ENCODE assay signal across 24 mouse cellular contexts in the genomic region with DNA sequence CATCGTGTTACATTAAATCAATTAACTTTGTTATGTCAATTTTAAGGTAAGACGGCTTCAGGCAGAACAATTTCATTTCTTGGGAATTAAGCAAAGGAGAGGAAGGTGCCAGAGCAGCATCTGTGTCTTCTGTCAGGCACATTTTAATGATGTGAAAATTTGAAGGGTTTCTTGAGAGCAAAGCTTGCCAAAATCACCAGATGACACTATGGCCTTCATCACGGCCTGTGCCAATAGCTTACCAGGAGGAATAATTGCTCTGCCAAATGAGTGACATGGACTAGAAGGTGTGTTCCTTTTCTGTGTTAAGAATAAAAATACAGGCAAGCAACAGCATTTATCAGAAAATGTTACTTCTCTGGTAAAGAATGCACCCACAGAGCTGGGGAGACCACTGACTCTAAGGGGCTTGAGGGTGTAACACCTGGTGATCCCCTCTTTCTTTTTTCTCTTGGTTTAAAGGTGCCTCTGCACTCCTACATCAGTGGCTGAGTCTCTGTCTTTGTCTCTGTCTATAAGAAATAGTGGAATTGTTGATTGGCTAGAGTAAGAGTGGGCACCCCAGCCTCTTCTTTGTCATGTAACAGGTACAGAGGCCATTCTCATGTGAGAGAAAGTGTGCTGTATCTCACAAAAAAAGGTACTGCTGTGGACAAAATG.
A peak's percentile ranks its signal among the peaks of the same experiment; 100 is the strongest.
DNase-seq lines count a peak whose midpoint lies in the region; ATAC-seq and TF ChIP-seq lines count a peak whose summit lies in the region.
"Had no signal": no experiment of that assay in that cellular context is flagged by ENCODE, and none has a peak within 500 bp of the region (broad histone marks: within the 10 kb centered on the region; RNA-seq: fewer than 3 reads in every experiment).

No protein-coding gene starts in this region.

- H3K9ac ChIP-seq in forebrain, embryonic 14.5 days (ENCODE audit: low read length): no peak overlapping the region
- no peak overlapping the region for H3K9ac ChIP-seq in midbrain, embryonic 14.5 days (replicated peaks; ENCODE audit: low read length)
- no peak overlapping the region for H3K9ac ChIP-seq in midbrain, embryonic 13.5 days (replicated peaks)
- H3K9ac ChIP-seq in forebrain, postnatal 0 days: no peak overlapping the region
- H3K9ac ChIP-seq: embryonic facial prominence, embryonic 13.5 days; liver, postnatal 0 days; midbrain, embryonic 15.5 days; neural tube, embryonic 15.5 days had no signal

- TF ChIP-seq CTCF in forebrain, postnatal 0 days (IDR thresholded peaks at IDR 0.05; ENCODE audit: low read depth): no peak

- no peak overlapping the region for H3K4me2 ChIP-seq in forebrain, embryonic 14.5 days (ENCODE audit: low read length)
- H3K4me2 ChIP-seq in midbrain, embryonic 14.5 days (ENCODE audit: low read length): no peak overlapping the region
- no peak overlapping the region for H3K4me2 ChIP-seq in midbrain, embryonic 13.5 days (replicated peaks)
- no peak overlapping the region for H3K4me2 ChIP-seq in forebrain, postnatal 0 days (ENCODE audit: low read depth)
- H3K4me2 ChIP-seq: embryonic facial prominence, embryonic 13.5 days; midbrain, embryonic 15.5 days; neural tube, embryonic 15.5 days had no signal

- no peaks in the 10 kb centered on the region for H3K9me3 ChIP-seq in forebrain, embryonic 14.5 days (replicated peaks; ENCODE audit: control insufficient read depth, low read length)
- no peaks in the 10 kb centered on the region for H3K9me3 ChIP-seq in forebrain, embryonic 10.5 days
- H3K9me3 ChIP-seq in midbrain, embryonic 14.5 days (ENCODE audit: control insufficient read depth, low read length): no peaks in the 10 kb centered on the region
- H3K9me3 ChIP-seq in midbrain, embryonic 13.5 days: no peaks in the 10 kb centered on the region
- no peaks in the 10 kb centered on the region for H3K9me3 ChIP-seq in forebrain, postnatal 0 days (ENCODE audit: low read length)
- H3K9me3 ChIP-seq: embryonic facial prominence, embryonic 13.5 days; heart, embryonic 10.5 days; limb, embryonic 10.5 days; midbrain, embryonic 15.5 days; neural tube, embryonic 15.5 days had no signal

- H3K4me1 ChIP-seq in forebrain, embryonic 14.5 days (ENCODE audit: control insufficient read depth, insufficient read depth, low read length): no peaks in the 10 kb centered on the region
- H3K4me1 ChIP-seq in forebrain, embryonic 10.5 days: no peaks in the 10 kb centered on the region
- no peaks in the 10 kb centered on the region for H3K4me1 ChIP-seq in midbrain, embryonic 14.5 days (ENCODE audit: control insufficient read depth, insufficient read depth, low read length)
- no peaks in the 10 kb centered on the region for H3K4me1 ChIP-seq in midbrain, embryonic 13.5 days (replicated peaks)
- H3K4me1 ChIP-seq in forebrain, postnatal 0 days (ENCODE audit: insufficient read depth): no peaks in the 10 kb centered on the region
- H3K4me1 ChIP-seq: embryonic facial prominence, embryonic 13.5 days; heart, embryonic 10.5 days; limb, embryonic 10.5 days; midbrain, embryonic 15.5 days; neural tube, embryonic 15.5 days had no signal

- WGBS in forebrain, embryonic 14.5 days: 60% methylated on average over 3 of the region's 3 CpGs
- WGBS in forebrain, embryonic 10.5 days: 92% methylated on average over 3 of the region's 3 CpGs
- 79% methylated on average over 3 of the region's 3 CpGs for WGBS in midbrain, embryonic 14.5 days
- WGBS in midbrain, embryonic 13.5 days: 86% methylated on average over 3 of the region's 3 CpGs
- WGBS in forebrain, postnatal 0 days: 51% methylated on average over 3 of the region's 3 CpGs

- H3K27ac ChIP-seq in forebrain, embryonic 14.5 days (ENCODE audit: low read depth, low read length): no peak overlapping the region
- H3K27ac ChIP-seq in forebrain, embryonic 10.5 days: no peak overlapping the region
- H3K27ac ChIP-seq in midbrain, embryonic 14.5 days (replicated peaks; ENCODE audit: low read depth, low read length): no peak overlapping the region
- H3K27ac ChIP-seq in midbrain, embryonic 13.5 days: no peak overlapping the region
- H3K27ac ChIP-seq in forebrain, postnatal 0 days (ENCODE audit: low read depth, low read length): no peak overlapping the region
- H3K27ac ChIP-seq: embryonic facial prominence, embryonic 13.5 days; heart, embryonic 10.5 days; limb, embryonic 10.5 days; midbrain, embryonic 15.5 days; neural tube, embryonic 15.5 days had no signal

- H3K36me3 ChIP-seq in forebrain, embryonic 14.5 days (ENCODE audit: control insufficient read depth, insufficient read depth, low read length): no peaks in the 10 kb centered on the region
- no peaks in the 10 kb centered on the region for H3K36me3 ChIP-seq in forebrain, embryonic 10.5 days (replicated peaks)
- no peaks in the 10 kb centered on the region for H3K36me3 ChIP-seq in midbrain, embryonic 14.5 days (ENCODE audit: control insufficient read depth, insufficient read depth, low read length)
- no peaks in the 10 kb centered on the region for H3K36me3 ChIP-seq in midbrain, embryonic 13.5 days
- H3K36me3 ChIP-seq in forebrain, postnatal 0 days (ENCODE audit: insufficient read depth): no peaks in the 10 kb centered on the region
- H3K36me3 ChIP-seq: embryonic facial prominence, embryonic 13.5 days; heart, embryonic 10.5 days; limb, embryonic 10.5 days; midbrain, embryonic 15.5 days; neural tube, embryonic 15.5 days had no signal

- H3K27me3 ChIP-seq in forebrain, embryonic 14.5 days (replicated peaks; ENCODE audit: control insufficient read depth, insufficient read depth, low read length): no peaks in the 10 kb centered on the region
- H3K27me3 ChIP-seq in forebrain, embryonic 10.5 days (ENCODE audit: poor library complexity, severe bottlenecking): no peaks in the 10 kb centered on the region
- H3K27me3 ChIP-seq in midbrain, embryonic 14.5 days (ENCODE audit: control insufficient read depth, insufficient read depth, low read length): no peaks in the 10 kb centered on the region
- no peaks in the 10 kb centered on the region for H3K27me3 ChIP-seq in midbrain, embryonic 13.5 days
- H3K27me3 ChIP-seq in forebrain, postnatal 0 days (ENCODE audit: insufficient read depth, low read length): no peaks in the 10 kb centered on the region
- H3K27me3 ChIP-seq: embryonic facial prominence, embryonic 13.5 days; midbrain, embryonic 15.5 days; neural tube, embryonic 15.5 days had no signal

- ATAC-seq in forebrain, embryonic 14.5 days: peak; percentile 84
- no peak; the same call in 1 of the 2 replicates for ATAC-seq in midbrain, embryonic 14.5 days (ENCODE audit: low FRiP score, low TSS enrichment)
- ATAC-seq in midbrain, embryonic 13.5 days: no peak
- ATAC-seq in forebrain, postnatal 0 days: peak; percentile 12; the same call in 1 of the 2 replicates
- ATAC-seq: activated CD4-positive, CD25-positive, alpha-beta regulatory T cell, adult 4 months; CD4-positive, CD25-positive, alpha-beta regulatory T cell, adult 4 months; liver, postnatal 0 days; midbrain, embryonic 15.5 days had no signal

- H3K4me3 ChIP-seq in forebrain, embryonic 14.5 days (ENCODE audit: low read depth, low read length): no peak overlapping the region
- H3K4me3 ChIP-seq in forebrain, embryonic 10.5 days: no peak overlapping the region
- no peak overlapping the region for H3K4me3 ChIP-seq in midbrain, embryonic 14.5 days (replicated peaks; ENCODE audit: low read depth, low read length)
- no peak overlapping the region for H3K4me3 ChIP-seq in midbrain, embryonic 13.5 days (replicated peaks)
- H3K4me3 ChIP-seq in forebrain, postnatal 0 days (ENCODE audit: low read depth, low read length): no peak overlapping the region
- H3K4me3 ChIP-seq: embryonic facial prominence, embryonic 13.5 days; heart, embryonic 10.5 days; limb, embryonic 10.5 days; midbrain, embryonic 15.5 days; neural tube, embryonic 15.5 days had no signal

- peak; percentile 76 for DNase-seq in forebrain, embryonic 14.5 days (ENCODE audit: low spot score)
- no peak for DNase-seq in forebrain, embryonic 10.5 days (ENCODE audit: extremely low spot score, low spot score)
- DNase-seq in midbrain, embryonic 14.5 days: peak; percentile 18
- peak; percentile 86 for DNase-seq in cerebellum, adult 9-10 months
- DNase-seq in forebrain, postnatal 0 days: peak; percentile 41
- no peak for DNase-seq in urinary bladder, postnatal 36 days (ENCODE audit: low spot score in 2 of 2)
- no peak for DNase-seq in thymus, adult 18-20 months
- DNase-seq: adrenal gland, postnatal 14 days; gastrocnemius, postnatal 25 days; kidney, adult 8-10 months; kidney, postnatal 25 days; liver, postnatal 0 days; lung, postnatal 10 days; right cerebral cortex, postnatal 14 days; spleen, adult 18-20 months; thymus, postnatal 36 days had no signal

Comparison
In these comparisons a context has a peak if more than half of its experiments do, and no peak if none do; other contexts are left out.
1. DNase-seq: peak in forebrain, embryonic 14.5 days (single experiment), midbrain, embryonic 14.5 days (single experiment), cerebellum, adult 9-10 months (single experiment) and forebrain, postnatal 0 days (single experiment); none in forebrain, embryonic 10.5 days (single experiment), urinary bladder, postnatal 36 days (0 of 2) and thymus, adult 18-20 months (0 of 2).
2. ATAC-seq: peak in forebrain, embryonic 14.5 days (single experiment) and forebrain, postnatal 0 days (single experiment); none in midbrain, embryonic 14.5 days (single experiment) and midbrain, embryonic 13.5 days (single experiment).